Mouse (Mus musculus) CH12.LX (cell line): ENCODE results near the gene Bicd2. TPM values are rescaled to one million over a fixed set of nuclear protein-coding genes. Genes with fewer than 3 reads are reported as not detected.

Experiments
- DNase-seq: peaks from one replicate; pipeline ENCODE4 v3.0.0-alpha.2; 2013; ENCODE audit errors: extremely low read depth
- H3K27ac ChIP-seq: 2 replicates; pipeline ENCODE4 v1.5.1; 2012; ENCODE audit warnings: low read depth, mild to moderate bottlenecking, control low read depth, moderate library complexity; ENCODE audit not compliant: insufficient read depth
- H3K27me3 ChIP-seq: replicated peaks from 2 replicates; pipeline ENCODE3; 2012; ENCODE audit warnings: inconsistent platforms
- H3K36me3 ChIP-seq, 2 experiments: replicated peaks in 1 of 2; 2 replicates each; pipeline versions ENCODE3 to v1.6.1; 2012; ENCODE audit warnings: inconsistent platforms in 1 of 2, low read length in 1 of 2, mild to moderate bottlenecking in 1 of 2, mixed read lengths in 1 of 2, moderate library complexity in 1 of 2; ENCODE audit not compliant: control insufficient read depth in 1 of 2, insufficient read depth in 1 of 2
- H3K4me1 ChIP-seq, 2 experiments: 2 replicates each; pipeline ENCODE4 v1.6.1; 2012; ENCODE audit warnings: inconsistent platforms in 1 of 2, moderate library complexity in 1 of 2; ENCODE audit not compliant: insufficient read depth in 2 of 2, control insufficient read depth in 1 of 2
- H3K4me2 ChIP-seq: 2 replicates; pipeline ENCODE4 v1.6.1; 2012; ENCODE audit warnings: low read depth, mild to moderate bottlenecking, control low read depth; ENCODE audit not compliant: poor library complexity, insufficient read depth, severe bottlenecking
- H3K4me3 ChIP-seq, 3 experiments: fragments of 150-350 bp in 1 of 3; sonication (generic) in 1 of 3; replicated peaks in 1 of 3; 2 replicates each; pipeline versions ENCODE3 to v1.5.1; 2011 to 2012; ENCODE audit warnings: low read depth in 2 of 3, low read length in 2 of 3, mild to moderate bottlenecking in 2 of 3, moderate library complexity in 2 of 3, control low read depth in 1 of 3, improper control_type of control experiment in 1 of 3, inconsistent platforms in 1 of 3, mixed read lengths in 1 of 3; ENCODE audit not compliant: poor library complexity in 1 of 3
- H3K79me2 ChIP-seq: replicated peaks from 2 replicates; pipeline ENCODE4 v1.6.1; 2012; ENCODE audit warnings: mild to moderate bottlenecking, moderate library complexity; ENCODE audit not compliant: control insufficient read depth, poor library complexity, insufficient read depth, severe bottlenecking; ENCODE audit errors: extremely low read depth
- H3K9ac ChIP-seq: 2 replicates; pipeline ENCODE4 v1.6.1; 2012; ENCODE audit warnings: low read depth, mild to moderate bottlenecking, control low read depth, moderate library complexity; ENCODE audit not compliant: insufficient read depth
- H3K9me3 ChIP-seq: replicated peaks from 2 replicates; pipeline ENCODE3; 2012; ENCODE audit warnings: low read length, inconsistent platforms, mixed read lengths
- CHD1 ChIP-seq: IDR thresholded peaks from 2 replicates; pipeline ENCODE4 v1.6.1; 2012; ENCODE audit warnings: low read depth, low read length, improper control_type of control experiment, inconsistent platforms
- CHD2 ChIP-seq: IDR thresholded peaks from 2 replicates; pipeline ENCODE4 v1.6.1; 2011; ENCODE audit warnings: low read length, improper control_type of control experiment
- CTCF ChIP-seq, 2 experiments: IDR thresholded peaks in 1 of 2; conservative IDR thresholded peaks in 1 of 2; 2 replicates each; pipeline ENCODE4 v1.5.1; 2011 to 2012; ENCODE audit warnings: low read depth in 2 of 2, low read length in 2 of 2, improper control_type of control experiment in 1 of 2, inconsistent platforms in 1 of 2, mild to moderate bottlenecking in 1 of 2, moderate library complexity in 1 of 2
- E2F4 ChIP-seq: IDR thresholded peaks from 2 replicates; pipeline ENCODE4 v1.6.1; 2011; ENCODE audit warnings: low read depth, low read length, improper control_type of control experiment; ENCODE audit not compliant: insufficient replicate concordance
- GABPA ChIP-seq: IDR thresholded peaks from 2 replicates; pipeline ENCODE4 v1.6.1; 2012; ENCODE audit warnings: low read depth, low read length, improper control_type of control experiment, inconsistent platforms; ENCODE audit not compliant: insufficient replicate concordance
- HCFC1 ChIP-seq: IDR thresholded peaks from 2 replicates; pipeline ENCODE4 v1.6.1; 2012; ENCODE audit warnings: low read depth, mild to moderate bottlenecking, inconsistent platforms, low read length, improper control_type of control experiment
- IRF4 ChIP-seq: IDR thresholded peaks from 2 replicates; pipeline ENCODE4 v1.6.1; 2014; ENCODE audit warnings: low read depth, mild to moderate bottlenecking, inconsistent platforms, low read length, improper control_type of control experiment
- JUN ChIP-seq: IDR thresholded peaks from 2 replicates; pipeline ENCODE4 v1.6.1; 2011; ENCODE audit warnings: low read depth, mild to moderate bottlenecking, low read length, improper control_type of control experiment, moderate library complexity; ENCODE audit not compliant: insufficient read depth
- KAT2A ChIP-seq: IDR thresholded peaks from 2 replicates; pipeline ENCODE4 v1.6.1; 2012; ENCODE audit warnings: low read length, improper control_type of control experiment, inconsistent platforms; ENCODE audit not compliant: insufficient replicate concordance
- MAZ ChIP-seq: IDR thresholded peaks from 2 replicates; pipeline ENCODE4 v1.6.1; 2012; ENCODE audit warnings: low read depth, mild to moderate bottlenecking, inconsistent platforms, low read length, improper control_type of control experiment, moderate library complexity
- MYC ChIP-seq: IDR thresholded peaks from 2 replicates; pipeline ENCODE4 v1.6.1; 2011; ENCODE audit warnings: low read depth, mild to moderate bottlenecking, improper control_type of control experiment, low read length
- POLR2A ChIP-seq: IDR thresholded peaks from 2 replicates; pipeline ENCODE4 v1.6.1; 2011; ENCODE audit warnings: low read depth, mild to moderate bottlenecking, improper control_type of control experiment, low read length
- RCOR1 ChIP-seq: conservative IDR thresholded peaks from 2 replicates; pipeline ENCODE4 v1.6.1; 2012; ENCODE audit warnings: low read depth, mild to moderate bottlenecking, inconsistent platforms, low read length, improper control_type of control experiment
- SIN3A ChIP-seq: IDR thresholded peaks from 2 replicates; pipeline ENCODE4 v1.6.1; 2012; ENCODE audit warnings: low read length, improper control_type of control experiment, inconsistent platforms
- SMC3 ChIP-seq: IDR thresholded peaks from 2 replicates; pipeline ENCODE4 v1.6.1; 2011; ENCODE audit warnings: low read depth, low read length, improper control_type of control experiment
- TCF12 ChIP-seq: IDR thresholded peaks from 2 replicates; pipeline ENCODE4 v1.6.1; 2014; ENCODE audit warnings: low read depth, mild to moderate bottlenecking, inconsistent platforms, low read length, improper control_type of control experiment
- UBTF ChIP-seq: IDR thresholded peaks from 2 replicates; pipeline ENCODE4 v1.6.1; 2012; ENCODE audit warnings: low read depth, mild to moderate bottlenecking, inconsistent platforms, low read length, improper control_type of control experiment, moderate library complexity
- USF1 ChIP-seq: IDR thresholded peaks from 2 replicates; pipeline ENCODE4 v1.6.1; 2014; ENCODE audit warnings: low read depth, mild to moderate bottlenecking, inconsistent platforms, low read length, improper control_type of control experiment
- ZC3H11A ChIP-seq: IDR thresholded peaks from 2 replicates; pipeline ENCODE4 v1.6.1; 2012; ENCODE audit warnings: low read depth, mild to moderate bottlenecking, inconsistent platforms, low read length, improper control_type of control experiment
- ZKSCAN1 ChIP-seq: IDR thresholded peaks from 2 replicates; pipeline ENCODE4 v1.6.1; 2012; ENCODE audit warnings: low read depth, inconsistent platforms, low read length, improper control_type of control experiment, borderline replicate concordance
- dilution Hi-C: fragments of 300-500 bp; cut with MboI; formaldehyde crosslinking; loops from 2 replicates; pipeline ENCODE4 v1.14.3; 2020; ENCODE audit warnings: low sequenced_read_pairs; ENCODE audit not compliant: extremely low pct_unique_long_range_greater_than_20kb, extremely low pct_ligation_motif_present
- in situ Hi-C: fragments of 300-500 bp; cut with MboI; formaldehyde crosslinking; loops from 3 replicates; pipeline ENCODE4 v1.14.3; 2019; ENCODE audit warnings: low sequenced_read_pairs, low pct_ligation_motif_present, low pct_unique_long_range_greater_than_20kb, mixed read lengths
- polyA plus RNA-seq: library from polyadenylated mRNA; unstranded; fragments of >175 nt; gene quantifications from 2 replicates; pipeline ENCODE4 v1.2.1, GENCODE M21; 2012; ENCODE audit warnings: low read depth; ENCODE audit not compliant: insufficient read length
- total RNA-seq, 2 experiments: library from RNA; depleted of rRNA; stranded (reverse); fragments of 300-350 nt in 1 of 2; fragments of >200 nt in 1 of 2; gene quantifications; 2 replicates each; pipeline ENCODE4 v1.2.3; 2012 to 2014

Gene Bicd2
- total and polyA plus RNA-seq, 3 experiments = 16.9 to 26.5 (median 21.0) TPM

- H3K27ac ChIP-seq = no peak overlapping the region
- no peaks in the 10 kb centered on the region for H3K27me3 ChIP-seq
- H3K36me3 ChIP-seq = peaks cover 80 to 96% of the 10 kb centered on the region in 2 experiments
- no peak overlapping the region for H3K9ac ChIP-seq
- peaks cover 11% of the 10 kb centered on the region for H3K79me2 ChIP-seq
- dilution Hi-C loops = no loop called here
- H3K4me3 ChIP-seq = no peak overlapping the region
- peaks cover 10% of the 10 kb centered on the region for H3K9me3 ChIP-seq
- no peak for DNase-seq
- H3K4me2 ChIP-seq = no peak overlapping the region
- TF ChIP-seq USF1 (no peak), RCOR1 (no peak), UBTF (no peak), ZC3H11A (no peak), TCF12 (no peak), MYC (no peak)
- in situ Hi-C loops = no loop called here
- peaks cover 0 to 36% of the 10 kb centered on the region in 2 experiments; a peak in 3 of 4 replicates for H3K4me1 ChIP-seq
Observed at GRCm38 (mm10) chr13:49291949-49292348, 49.4 kb upstream of the Bicd2 start.

GRCm38 (mm10) chr13:49294108-49294507 lies 47.3 kb upstream of the Bicd2 start:
- peak; percentile 34 for DNase-seq
- TF ChIP-seq E2F4 (no peak), CTCF (conservative IDR thresholded peaks at IDR 0.05 in 1 of 2, IDR thresholded peaks at IDR 0.05 in 1 of 2; ENCODE audit: low read depth in 2 of 2, low read length in 2 of 2) (no peak), MYC (no peak), IRF4 (no peak), RCOR1 (no peak), POLR2A (no peak), SIN3A (no peak), HCFC1 (no peak), JUN (no peak), ZKSCAN1 (no peak), CHD2 (no peak), SMC3 (no peak), GABPA (no peak), KAT2A (no peak), MAZ (no peak), CHD1 (no peak)
- peaks cover 8 to 54% of the 10 kb centered on the region in 2 experiments for H3K4me1 ChIP-seq
- H3K4me3 ChIP-seq = no peak overlapping the region
- H3K27ac ChIP-seq = no peak overlapping the region
- peaks cover 9% of the 10 kb centered on the region for H3K9me3 ChIP-seq
- no peaks in the 10 kb centered on the region for H3K27me3 ChIP-seq
- no peak overlapping the region for H3K9ac ChIP-seq
- peaks cover 66 to 89% of the 10 kb centered on the region in 2 experiments for H3K36me3 ChIP-seq
- in situ Hi-C loops (no loop called here), dilution Hi-C loops (no loop called here)
- no peak overlapping the region for H3K4me2 ChIP-seq
- peaks cover 14% of the 10 kb centered on the region for H3K79me2 ChIP-seq
